ENCODE assay signal across 16 mouse cellular contexts in genomic region chr2:104915709-104916108, GRCm38 (mm10). TPM values are rescaled to one million over a fixed set of nuclear protein-coding genes. Genes with fewer than 3 reads are reported as not detected.
A peak's percentile ranks its signal among the peaks of the same experiment; 100 is the strongest.
DNase-seq lines count a peak whose midpoint lies in the region; ATAC-seq and TF ChIP-seq lines count a peak whose summit lies in the region.
"Had no signal": no experiment of that assay in that cellular context is flagged by ENCODE, and none has a peak within 500 bp of the region (broad histone marks: within the 10 kb centered on the region; RNA-seq: fewer than 3 reads in every experiment).

No protein-coding gene starts in this region.

- H3K4me1 ChIP-seq in kidney, embryonic 15.5 days = no peaks in the 10 kb centered on the region
- H3K4me1 ChIP-seq in ES-Bruce4 (ENCODE audit: control insufficient read depth, insufficient read depth, low read length) = no peaks in the 10 kb centered on the region
- H3K4me1 ChIP-seq: heart, embryonic 15.5 days; lung, embryonic 15.5 days; midbrain, embryonic 15.5 days had no signal

- no peak for TF ChIP-seq POLR2A in ES-Bruce4 (IDR thresholded peaks at IDR 0.05; ENCODE audit: insufficient read depth, low read length)

- no peak for ATAC-seq in kidney, embryonic 15.5 days (replicated peaks; ENCODE audit: low FRiP score)
- ATAC-seq: midbrain, embryonic 15.5 days had no signal

- no peaks in the 10 kb centered on the region for H3K36me3 ChIP-seq in kidney, embryonic 15.5 days
- H3K36me3 ChIP-seq in ES-Bruce4 (ENCODE audit: control insufficient read depth, insufficient read depth, low read length, poor library complexity, severe bottlenecking) = no peaks in the 10 kb centered on the region
- H3K36me3 ChIP-seq: heart, embryonic 15.5 days; lung, embryonic 15.5 days; midbrain, embryonic 15.5 days had no signal

- no peaks in the 10 kb centered on the region for H3K27me3 ChIP-seq in kidney, embryonic 15.5 days
- no peaks in the 10 kb centered on the region for H3K27me3 ChIP-seq in ES-Bruce4 (ENCODE audit: control insufficient read depth, insufficient read depth, low read length, poor library complexity, severe bottlenecking)
- H3K27me3 ChIP-seq: heart, embryonic 15.5 days; lung, embryonic 15.5 days; midbrain, embryonic 15.5 days had no signal

- TF ChIP-seq CTCF in ES-Bruce4 (IDR thresholded peaks at IDR 0.05; ENCODE audit: low read depth, low read length) = peak; percentile 1

- no peak overlapping the region for H3K4me3 ChIP-seq in kidney, embryonic 15.5 days (replicated peaks)
- H3K4me3 ChIP-seq in ES-Bruce4 (ENCODE audit: low read depth, low read length) = no peak overlapping the region
- H3K4me3 ChIP-seq: erythroblast, embryonic 14.5 days; gastrocnemius, adult 2 months; heart, embryonic 15.5 days; lung, embryonic 15.5 days; midbrain, embryonic 15.5 days had no signal

- no peak overlapping the region for H3K4me2 ChIP-seq in kidney, embryonic 15.5 days
- H3K4me2 ChIP-seq: heart, embryonic 15.5 days; lung, embryonic 15.5 days; midbrain, embryonic 15.5 days had no signal

- no peak for TF ChIP-seq EP300 in ES-Bruce4 (IDR thresholded peaks at IDR 0.05; ENCODE audit: insufficient read depth, low read depth, low read length)

- H3K9ac ChIP-seq in kidney, embryonic 15.5 days = no peak overlapping the region
- no peak overlapping the region for H3K9ac ChIP-seq in ES-Bruce4 (ENCODE audit: low read depth, poor library complexity, severe bottlenecking)
- H3K9ac ChIP-seq: heart, embryonic 15.5 days; lung, embryonic 15.5 days; midbrain, embryonic 15.5 days had no signal

- peak; percentile 4 to 9 for DNase-seq in kidney, postnatal 4 days
- DNase-seq in A20 (ENCODE audit: low read depth, low spot score) = peak; percentile 56
- DNase-seq in c-Kit-positive CD71-positive TER-119-positive erythroid progenitor cells, embryonic 14.5 days (ENCODE audit: low spot score) = peak; percentile 1
- DNase-seq in frontal cortex, postnatal 25 days (ENCODE audit: low spot score in 2 of 2) = no peak
- DNase-seq in layer of hippocampus, adult 9-10 months (ENCODE audit: low spot score) = no peak
- DNase-seq in adrenal gland, adult 2 months = no peak
- DNase-seq: adrenal gland, adult 8-10 months; cerebellum, adult 9-11 months; gastrocnemius, adult 2 months; right cerebral cortex, postnatal 4 days had no signal

- WGBS in kidney, embryonic 15.5 days = 91% methylated on average over 3 of the region's 3 CpGs

- H3K27ac ChIP-seq in kidney, embryonic 15.5 days = no peak overlapping the region
- H3K27ac ChIP-seq in ES-Bruce4 (ENCODE audit: insufficient read depth, low read length) = no peak overlapping the region
- H3K27ac ChIP-seq: gastrocnemius, adult 2 months; heart, embryonic 15.5 days; lung, embryonic 15.5 days; midbrain, embryonic 15.5 days had no signal

- H3K9me3 ChIP-seq in kidney, embryonic 15.5 days (replicated peaks) = no peaks in the 10 kb centered on the region
- H3K9me3 ChIP-seq in ES-Bruce4 (replicated peaks; ENCODE audit: control insufficient read depth, insufficient read depth, low read length, poor library complexity, severe bottlenecking) = peaks cover 7% of the 10 kb centered on the region
- H3K9me3 ChIP-seq: heart, embryonic 15.5 days; lung, embryonic 15.5 days; midbrain, embryonic 15.5 days had no signal

RNA-seq across cellular contexts. Expression of gene Ccdc73, which starts 48.1 kb away (rescaled TPM):
- polyA plus RNA-seq in kidney, embryonic 15.5 days (2015; fragmentation: Nextera tagmentation; extraction: Ambion mirVana) = 6.4 and 7.7 TPM in 2 replicates
- polyA plus RNA-seq in ES-Bruce4 (2011; ENCODE audit: insufficient read depth, insufficient read length, low read depth, missing spikeins) = 5.9 and 10.5 TPM in 2 replicates
- total RNA-seq in adrenal gland, adult 2 months (2021) = 1 to 10 TPM; 5.3 to 6.9 TPM
- 0.49 and 1.2 TPM in 2 replicates for polyA plus RNA-seq in adrenal gland, adult 2 months (2012; rRNA removed)
- polyA plus RNA-seq: erythroblast, embryonic 14.5 days had no signal

Comparison
In these comparisons a context has a peak if more than half of its experiments do, and no peak if none do; other contexts are left out.
1. DNase-seq: peak in kidney, postnatal 4 days (2 of 2), A20 (single experiment) and c-Kit-positive CD71-positive TER-119-positive erythroid progenitor cells, embryonic 14.5 days (single experiment); none in frontal cortex, postnatal 25 days (0 of 2), layer of hippocampus, adult 9-10 months (single experiment) and adrenal gland, adult 2 months (single experiment).